Mouse (Mus musculus) embryonic facial prominence, embryonic 15.5 days (tissue): ENCODE measurements around the gene Tex35. TPM values are rescaled to one million over a fixed set of nuclear protein-coding genes. Genes with fewer than 3 reads are reported as not detected.
A peak's percentile ranks its signal among the peaks of the same experiment; 100 is the strongest.

ENCODE experiments used
- ATAC-seq: fragments of 200-750 bp; cut with Nextera tagmentation; 2 replicates; pipeline ENCODE4 v1.8.0; 2017; ENCODE audit warnings: low read depth, moderate TSS enrichment; ENCODE audit not compliant: insufficient number of reproducible peaks, low FRiP score, low TSS enrichment
- H3K27ac ChIP-seq: fragments of 300-500 bp; sonication (generic); replicated peaks from 2 replicates; pipeline ENCODE4 v1.5.1; 2015; ENCODE audit warnings: mild to moderate bottlenecking, inconsistent platforms
- H3K27me3 ChIP-seq: fragments of 300-500 bp; sonication (generic); 2 replicates; pipeline ENCODE4 v1.6.1; 2015; ENCODE audit warnings: inconsistent platforms
- H3K36me3 ChIP-seq: fragments of 300-500 bp; sonication (generic); 2 replicates; pipeline ENCODE4 v1.6.1; 2015; ENCODE audit warnings: mild to moderate bottlenecking, inconsistent platforms
- H3K4me1 ChIP-seq: fragments of 300-500 bp; sonication (generic); 2 replicates; pipeline ENCODE4 v1.6.1; 2015; ENCODE audit warnings: inconsistent platforms
- H3K4me2 ChIP-seq: fragments of 300-500 bp; sonication (generic); replicated peaks from 2 replicates; pipeline ENCODE4 v1.6.1; 2015; ENCODE audit warnings: mild to moderate bottlenecking, inconsistent platforms
- H3K4me3 ChIP-seq: fragments of 300-500 bp; sonication (generic); replicated peaks from 2 replicates; pipeline ENCODE4 v1.5.1; 2015; ENCODE audit warnings: mild to moderate bottlenecking, inconsistent platforms
- H3K9ac ChIP-seq: fragments of 300-500 bp; sonication (generic); 2 replicates; pipeline ENCODE4 v1.6.1; 2015; ENCODE audit warnings: inconsistent platforms
- H3K9me3 ChIP-seq: fragments of 300-500 bp; sonication (generic); replicated peaks from 2 replicates; pipeline ENCODE4 v1.6.1; 2016; ENCODE audit warnings: inconsistent platforms
- WGBS: fragments of 180-500 bp; shearing (Covaris S2); methylation state at CpG from one replicate; pipeline ENCODE4 v1.1.7; 2015; 5-methylcytosine and 5-hydroxymethylcytosine counted together
- polyA plus RNA-seq: library from polyadenylated mRNA; unstranded; fragments of >200 nt; fragmentation: Nextera tagmentation; extraction: Ambion mirVana; gene quantifications from 2 replicates; pipeline ENCODE4 v1.2.1, GENCODE M21; 2015

Gene Tex35
- polyA plus RNA-seq, 1 experiment from 2014 or later, result not detected

DNA sequence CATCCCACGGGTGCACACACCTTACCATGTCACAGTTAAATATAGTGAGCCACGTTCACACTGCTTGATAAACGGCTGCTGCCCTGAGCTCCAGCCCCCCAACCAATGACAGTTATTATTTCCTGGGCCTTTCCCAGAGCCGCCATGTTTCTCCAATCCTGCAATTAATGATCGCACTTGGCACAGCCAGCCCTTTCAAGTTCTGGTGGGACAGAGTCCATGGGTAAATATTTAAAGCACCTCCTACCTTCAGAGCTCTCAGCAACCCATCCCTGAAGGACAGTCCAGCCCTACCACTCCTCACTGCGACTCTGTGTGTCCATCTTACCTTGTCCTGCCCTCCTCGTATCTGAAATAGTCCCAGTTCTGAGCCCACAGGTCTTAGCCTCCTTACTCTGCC, 28.4 kb downstream of the Tex35 start:
- Histone ChIP-seq H3K27ac (peak overlapping the region; percentile 44; the same call in 1 of the 2 replicates), H3K36me3 (no peaks in the 10 kb centered on the region), H3K27me3 (no peaks in the 10 kb centered on the region), H3K9ac (no peak overlapping the region), H3K4me3 (no peak overlapping the region), H3K4me2 (no peak overlapping the region), H3K9me3 (no peaks in the 10 kb centered on the region), H3K4me1 (peaks cover 28% of the 10 kb centered on the region; the same call in 1 of the 2 replicates)
- no peak for ATAC-seq
- WGBS, result 78% methylated on average over 7 of the region's 7 CpGs

GRCm38 (mm10) chr1:157079384-157080025, 29.0 kb downstream of the Tex35 start:
- no peaks in the 10 kb centered on the region for H3K9me3 ChIP-seq
- WGBS, result 35% methylated on average over 11 of the region's 11 CpGs
- H3K4me3 ChIP-seq, result no peak overlapping the region
- H3K4me1 ChIP-seq, result peaks cover 29% of the 10 kb centered on the region
- H3K4me2 ChIP-seq, result no peak overlapping the region
- no peak overlapping the region for H3K9ac ChIP-seq
- H3K36me3 ChIP-seq, result no peaks in the 10 kb centered on the region
- peak overlapping the region; percentile 44 for H3K27ac ChIP-seq
- no peaks in the 10 kb centered on the region for H3K27me3 ChIP-seq
- ATAC-seq, result peak; percentile 23; the same call in 1 of the 2 replicates

GRCm38 (mm10) chr1:157076781-157077705, 31.4 kb downstream of the Tex35 start:
- Histone ChIP-seq H3K9me3 (no peaks in the 10 kb centered on the region), H3K36me3 (no peaks in the 10 kb centered on the region), H3K27ac (no peak overlapping the region), H3K9ac (no peak overlapping the region), H3K4me2 (no peak overlapping the region), H3K4me3 (no peak overlapping the region), H3K4me1 (peaks cover 31% of the 10 kb centered on the region), H3K27me3 (no peaks in the 10 kb centered on the region)
- ATAC-seq, result no peak; the same call in 1 of the 2 replicates
- WGBS, result 58% methylated on average over 43 of the region's 43 CpGs

DNA sequence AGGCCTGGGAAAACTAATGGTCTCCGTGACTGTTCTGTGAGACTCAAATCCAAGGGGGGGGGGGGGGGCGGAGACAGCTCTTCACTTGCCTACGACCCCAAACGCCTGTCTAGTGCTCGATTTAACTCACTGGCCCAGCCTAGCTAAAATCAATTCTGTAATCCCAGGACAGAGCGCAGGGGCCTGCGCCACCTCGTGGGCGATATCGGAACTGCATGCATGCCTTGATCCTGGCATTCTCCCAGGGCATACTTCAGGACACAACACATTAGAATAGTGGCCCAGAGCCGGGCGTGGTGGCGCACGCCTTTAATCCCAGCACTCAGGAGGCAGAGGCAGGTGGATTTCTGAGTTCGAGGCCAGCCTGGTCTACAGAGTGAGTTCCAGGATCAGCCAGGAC, 32.2 kb downstream of the Tex35 start:
- H3K27me3 ChIP-seq, result no peaks in the 10 kb centered on the region
- no peak overlapping the region for H3K27ac ChIP-seq
- no peaks in the 10 kb centered on the region for H3K9me3 ChIP-seq
- no peak overlapping the region for H3K4me2 ChIP-seq
- 4% methylated on average over 15 of the region's 15 CpGs for WGBS
- no peaks in the 10 kb centered on the region for H3K36me3 ChIP-seq
- ATAC-seq, result no peak
- H3K4me1 ChIP-seq, result peaks cover 27% of the 10 kb centered on the region
- no peak overlapping the region for H3K4me3 ChIP-seq
- H3K9ac ChIP-seq, result no peak overlapping the region

- Histone ChIP-seq H3K36me3 (no peaks in the 10 kb centered on the region), H3K27ac (no peak overlapping the region), H3K4me1 (peaks cover 23% of the 10 kb centered on the region), H3K9me3 (no peaks in the 10 kb centered on the region), H3K9ac (no peak overlapping the region), H3K4me2 (no peak overlapping the region), H3K4me3 (no peak overlapping the region), H3K27me3 (no peaks in the 10 kb centered on the region)
- ATAC-seq, result no peak
- 73% methylated on average over 7 of the region's 7 CpGs for WGBS
Observed at GRCm38 (mm10) chr1:157074937-157075336, 33.5 kb downstream of the Tex35 start.

- peaks cover 21% of the 10 kb centered on the region for H3K4me1 ChIP-seq
- H3K4me2 ChIP-seq, result no peak overlapping the region
- H3K4me3 ChIP-seq, result no peak overlapping the region
- 0 out of 2 replicates have a peak overlapping the region, but pooled peaks have one; percentile 41 for H3K27ac ChIP-seq
- H3K36me3 ChIP-seq, result no peaks in the 10 kb centered on the region
- H3K9ac ChIP-seq, result no peak overlapping the region
- no peaks in the 10 kb centered on the region for H3K27me3 ChIP-seq
- H3K9me3 ChIP-seq, result no peaks in the 10 kb centered on the region
- 63% methylated on average over 5 of the region's 6 CpGs for WGBS
- ATAC-seq, result 0 out of 2 replicates have a peak, but pooled peaks have one; percentile 43
Observed at GRCm38 (mm10) chr1:157074371-157074770, 34.1 kb downstream of the Tex35 start.

- Histone ChIP-seq H3K27ac (peak overlapping the region; percentile 51), H3K4me2 (no peak overlapping the region), H3K9ac (no peak overlapping the region), H3K4me1 (peaks cover 16% of the 10 kb centered on the region), H3K9me3 (no peaks in the 10 kb centered on the region), H3K36me3 (no peaks in the 10 kb centered on the region), H3K27me3 (no peaks in the 10 kb centered on the region), H3K4me3 (no peak overlapping the region)
- 61% methylated on average over 4 of the region's 4 CpGs for WGBS
- no peak for ATAC-seq
Observed at GRCm38 (mm10) chr1:157073592-157073991, 34.9 kb downstream of the Tex35 start.

GRCm38 (mm10) chr1:157069181-157069828, 39.2 kb downstream of the Tex35 start:
- Histone ChIP-seq H3K27me3 (no peaks in the 10 kb centered on the region), H3K9ac (no peak overlapping the region), H3K9me3 (no peaks in the 10 kb centered on the region), H3K4me3 (no peak overlapping the region), H3K4me2 (no peak overlapping the region), H3K36me3 (no peaks in the 10 kb centered on the region), H3K27ac (0 out of 2 replicates have a peak overlapping the region, but pooled peaks have one; percentile 28), H3K4me1 (peaks cover 7% of the 10 kb centered on the region)
- 53% methylated on average over 15 of the region's 15 CpGs for WGBS
- no peak for ATAC-seq

GRCm38 (mm10) chr1:157068316-157068715, 40.2 kb downstream of the Tex35 start:
- Histone ChIP-seq H3K4me2 (no peak overlapping the region), H3K4me3 (no peak overlapping the region), H3K9ac (no peak overlapping the region), H3K27ac (no peak overlapping the region), H3K27me3 (no peaks in the 10 kb centered on the region), H3K36me3 (no peaks in the 10 kb centered on the region), H3K9me3 (no peaks in the 10 kb centered on the region), H3K4me1 (peaks cover 12% of the 10 kb centered on the region; the same call in 1 of the 2 replicates)
- no peak for ATAC-seq

GRCm38 (mm10) chr1:157065819-157066730, 42.4 kb downstream of the Tex35 start:
- H3K9ac ChIP-seq, result no peak overlapping the region
- H3K4me1 ChIP-seq, result peaks cover 14% of the 10 kb centered on the region; the same call in 1 of the 2 replicates
- no peak overlapping the region for H3K27ac ChIP-seq
- H3K4me2 ChIP-seq, result no peak overlapping the region
- no peaks in the 10 kb centered on the region for H3K36me3 ChIP-seq
- no peaks in the 10 kb centered on the region for H3K9me3 ChIP-seq
- H3K4me3 ChIP-seq, result no peak overlapping the region
- ATAC-seq, result no peak; the same call in 1 of the 2 replicates
- WGBS, result 65% methylated on average over 12 of the region's 12 CpGs
- H3K27me3 ChIP-seq, result no peaks in the 10 kb centered on the region
